Mouse (Mus musculus): ENCODE data around the gene Ptk6.
A peak's percentile ranks its signal among the peaks of the same experiment; 100 is the strongest.
"Not testable (repeated sequence)": the region's sequence is repeated elsewhere in the genome, so short reads cannot be mapped to it uniquely, and the experiment has no call there.

Gene Ptk6

GRCm38 (mm10) chr2:181218881-181219485, 16.4 kb upstream of the Ptk6 start:
- DNase-seq, result no peak

DNA sequence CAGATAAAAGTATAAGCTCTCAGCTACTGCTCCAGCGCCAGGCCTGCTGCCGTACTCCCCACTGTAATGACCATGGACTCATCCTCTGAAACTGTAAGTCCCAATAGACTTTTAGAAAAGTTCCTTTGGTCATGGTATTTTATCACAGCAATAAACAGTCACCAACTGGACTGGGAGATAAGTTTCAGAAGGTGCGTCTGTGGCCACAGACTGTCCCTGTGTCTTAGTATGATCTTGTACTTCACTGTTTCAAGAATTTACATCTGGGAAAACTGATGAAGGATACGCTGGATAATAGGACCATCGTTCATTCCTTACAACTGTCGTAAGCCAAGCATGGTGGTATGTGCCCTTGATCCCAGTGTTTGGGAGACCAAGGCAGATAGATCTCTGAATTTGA, 13.4 kb upstream of the Ptk6 start:
- DNase-seq, result no peak

DNA sequence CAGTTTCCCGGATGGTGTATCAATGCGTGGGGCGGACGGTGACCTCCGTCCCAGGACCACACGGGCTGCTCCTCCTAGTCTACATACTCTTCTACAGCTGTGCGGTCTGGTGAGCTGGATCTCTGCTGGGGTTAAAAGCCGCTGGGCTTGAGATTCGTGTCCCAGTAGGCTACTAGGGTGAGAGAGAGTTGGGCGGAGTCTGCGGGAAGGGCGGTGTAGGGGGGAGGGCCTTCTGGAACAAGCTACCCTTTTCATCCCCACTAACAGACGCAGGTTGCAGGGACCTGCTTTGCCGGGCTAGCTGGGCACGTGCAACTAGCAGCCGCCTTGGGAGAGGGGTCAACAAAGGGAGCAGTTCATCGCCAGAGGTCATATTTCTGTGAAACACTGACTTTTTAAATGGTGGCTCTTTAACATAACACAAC, 10.4 kb upstream of the Ptk6 start, which contains the start of gene Srms:
Srms (minus strand) TSS at position 165 of the 425 bp plus-strand sequence.
- DNase-seq, result no peak

DNA sequence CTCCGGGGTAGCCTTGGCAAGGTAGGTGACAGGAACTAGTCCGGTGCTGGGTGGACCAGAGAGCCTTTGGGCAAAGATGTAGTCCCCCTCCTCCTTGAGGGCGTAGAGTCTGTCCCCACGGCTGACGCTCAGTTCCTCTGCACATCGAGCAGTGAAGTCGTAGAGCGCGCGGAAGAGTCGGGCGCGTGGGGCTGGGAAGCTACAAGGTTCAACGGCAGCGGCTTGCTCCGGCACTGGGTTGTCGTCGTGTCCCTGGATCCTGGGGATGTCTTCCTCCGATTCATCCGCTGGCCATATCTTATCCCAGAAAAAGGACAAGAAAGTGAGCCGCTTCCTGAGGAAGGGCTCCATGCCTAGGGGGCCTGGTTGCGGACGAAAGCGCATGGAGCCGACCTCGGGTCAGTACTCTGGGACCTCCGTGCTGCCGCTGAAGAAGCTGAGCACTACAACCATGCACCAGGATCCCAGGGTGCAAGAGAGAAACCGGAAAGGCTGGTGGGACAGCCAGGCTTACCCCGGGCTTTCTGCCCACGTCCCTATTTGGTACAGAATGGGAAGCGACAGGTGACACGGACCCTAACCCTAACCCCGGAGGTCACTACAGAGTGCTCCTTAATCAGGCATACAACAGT, 9.9 kb upstream of the Ptk6 start:
- DNase-seq, result no peak

DNA sequence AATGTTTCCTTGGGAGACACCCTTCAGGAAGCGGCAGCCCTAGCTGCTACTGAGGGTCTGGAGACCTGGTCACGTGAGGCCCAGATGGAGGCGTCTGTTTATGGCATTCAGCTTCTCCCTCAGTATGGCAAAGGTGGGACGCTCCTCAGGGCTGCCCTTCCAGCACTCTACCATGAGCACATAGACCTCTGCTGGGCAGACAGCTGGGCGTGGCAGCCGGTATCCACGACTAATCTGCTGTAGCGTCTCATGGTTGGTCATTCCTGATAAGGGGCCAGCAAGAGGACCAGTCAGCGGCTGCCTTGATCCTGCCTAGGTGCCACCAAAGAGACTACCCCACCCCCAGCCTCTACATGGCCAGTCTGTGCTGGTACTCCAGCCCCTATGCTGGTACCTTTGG, 3.5 kb upstream of the Ptk6 start:
- DNase-seq, result no peak

DNA sequence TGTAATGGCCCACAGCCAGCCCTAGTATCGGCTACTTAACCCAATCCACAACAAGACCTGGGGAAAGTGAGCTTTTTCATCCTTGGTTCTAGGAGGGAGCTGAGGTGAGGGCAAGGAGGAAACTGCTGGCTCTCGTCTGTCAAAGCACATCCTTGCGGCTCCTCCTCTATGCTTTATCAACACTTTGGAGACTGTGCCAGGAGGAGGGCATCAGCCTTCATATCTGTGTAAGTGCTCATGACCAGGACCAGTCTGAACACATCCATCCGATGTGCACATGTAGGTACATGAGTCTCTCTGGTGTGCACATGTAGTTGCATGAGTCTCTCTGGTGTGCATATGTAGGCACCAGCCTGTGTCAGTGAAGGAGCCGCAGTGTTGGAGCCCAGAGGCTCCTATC, 3.1 kb upstream of the Ptk6 start:
- DNase-seq, result no peak

- no peak for DNase-seq
These were observed 297 bp upstream of the Ptk6 start for GRCm38 (mm10) chr2:181202886-181203285.

GRCm38 (mm10) chr2:181201606-181202005, 983 bp downstream of the Ptk6 start:
- no peak for DNase-seq

GRCm38 (mm10) chr2:181196628-181197300, 5.8 kb downstream of the Ptk6 start:
- DNase-seq, result no peak

- no peak for DNase-seq
These were observed 9.5 kb downstream of the Ptk6 start for GRCm38 (mm10) chr2:181193044-181193443.

GRCm38 (mm10) chr2:181191936-181192335, 10.7 kb downstream of the Ptk6 start:
- DNase-seq, result no peak

DNA sequence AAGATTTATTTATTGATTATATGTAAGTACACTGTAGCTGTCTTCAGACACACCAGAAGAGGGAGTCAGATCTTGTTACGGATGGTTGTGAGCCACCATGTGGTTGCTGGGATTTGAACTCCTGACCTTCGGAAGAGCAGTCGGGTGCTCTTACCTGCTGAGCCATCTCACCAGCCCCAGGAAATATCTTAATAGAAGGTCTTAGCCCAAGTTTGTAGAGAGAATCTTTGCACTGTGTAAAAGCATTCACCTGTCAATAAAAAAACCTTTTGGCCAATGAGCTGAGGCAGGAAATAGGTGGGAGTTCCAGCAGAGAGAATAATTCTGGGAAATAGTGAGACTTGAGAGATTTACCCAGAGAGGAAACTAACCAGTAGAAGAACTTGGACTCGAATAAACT, 11.2 kb downstream of the Ptk6 start:
- DNase-seq, result not testable (repeated sequence)

DNA sequence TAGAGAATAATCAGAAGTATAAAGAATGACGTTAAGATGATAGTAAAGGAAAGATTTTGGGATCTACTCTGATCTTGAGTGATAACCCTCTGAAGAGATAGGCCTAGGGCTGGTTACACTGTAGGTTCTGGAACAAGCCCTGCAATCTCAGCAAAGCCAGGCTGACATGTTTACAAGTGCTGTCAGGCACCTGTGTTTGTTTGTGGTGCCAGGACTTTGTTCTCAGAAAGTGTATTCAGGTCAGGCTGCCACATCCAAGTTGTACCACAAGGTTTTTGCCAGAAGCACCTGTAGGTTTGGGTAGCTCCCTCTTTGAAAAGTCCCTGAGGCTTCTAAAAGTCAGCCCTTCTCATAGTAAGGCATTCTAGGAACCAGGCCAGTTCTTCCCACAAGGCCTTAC, 13.3 kb downstream of the Ptk6 start:
- DNase-seq, result no peak

DNA sequence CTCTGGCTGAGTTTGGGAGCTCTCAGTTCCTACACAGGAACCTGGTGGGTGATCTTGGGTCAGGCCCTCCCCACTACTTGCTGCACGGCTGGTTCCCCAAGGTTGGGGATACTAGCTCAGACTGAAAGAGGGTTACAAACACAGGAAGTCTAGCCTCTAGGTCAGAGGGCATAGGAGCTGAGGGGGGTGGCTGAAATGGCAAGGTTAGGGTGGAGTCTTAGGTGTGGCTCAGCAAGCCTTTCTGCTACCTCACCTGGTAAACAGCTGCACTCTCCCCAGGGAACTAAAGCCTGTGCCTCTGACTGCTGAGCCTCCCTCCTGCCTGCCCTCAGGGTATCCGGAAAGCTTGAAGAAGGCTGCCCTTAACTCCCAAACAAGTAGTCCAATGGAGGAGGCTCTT, 13.9 kb downstream of the Ptk6 start:
- DNase-seq, result no peak

GRCm38 (mm10) chr2:181187121-181188000, 15.2 kb downstream of the Ptk6 start, which contains the start of gene Ppdpf:
Ppdpf (plus strand) TSS chr2:181187247.
- peak; percentile 85 for DNase-seq

DNA sequence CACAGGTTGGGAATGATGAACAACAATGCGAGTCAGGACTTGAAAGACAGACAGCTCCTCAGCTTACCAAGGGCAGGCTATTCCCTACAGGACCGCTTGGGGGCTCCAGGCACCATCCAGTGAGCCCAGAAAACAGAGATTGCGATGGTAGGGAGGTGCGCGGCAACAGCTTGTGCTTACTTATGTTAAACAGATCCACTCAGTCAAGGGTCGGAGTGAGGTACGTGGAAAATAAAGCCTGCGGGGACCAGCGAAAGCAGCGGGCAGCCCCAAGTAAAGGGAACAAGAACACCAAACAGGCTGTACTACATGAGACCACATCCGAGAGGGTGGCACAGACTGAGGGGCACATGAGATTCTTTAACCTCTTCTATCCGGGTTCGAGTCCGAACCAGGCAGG, 16.0 kb downstream of the Ptk6 start:
- peak; percentile 81 for DNase-seq

- no peak for DNase-seq
These were observed 21.7 kb downstream of the Ptk6 start for GRCm38 (mm10) chr2:181180898-181181297.

DNA sequence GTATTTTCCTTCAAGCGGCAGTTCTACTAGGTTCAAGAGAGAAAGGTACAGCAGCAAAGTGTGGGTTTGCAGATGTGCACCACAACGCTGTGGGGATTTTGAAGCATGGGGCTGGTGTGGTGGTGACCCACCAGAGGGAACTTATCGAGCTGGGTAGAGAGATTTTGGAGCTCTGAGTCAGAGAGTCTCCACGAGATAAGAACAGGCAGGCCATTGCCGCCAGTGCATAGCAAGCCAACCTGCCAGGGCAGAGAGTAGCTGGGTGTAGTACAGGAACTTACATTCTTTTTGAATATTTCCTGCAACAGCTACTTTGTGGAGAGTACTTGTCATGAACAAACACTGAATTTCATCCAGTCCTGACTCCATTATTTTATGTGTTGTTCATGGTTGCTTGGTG, 24.1 kb downstream of the Ptk6 start:
- no peak for DNase-seq

GRCm38 (mm10) chr2:181178015-181178414, 24.6 kb downstream of the Ptk6 start:
- no peak for DNase-seq

- DNase-seq, result no peak
These were observed 27.9 kb downstream of the Ptk6 start for GRCm38 (mm10) chr2:181174646-181175045.

GRCm38 (mm10) chr2:181166469-181166868, 36.1 kb downstream of the Ptk6 start:
- DNase-seq, result no peak

GRCm38 (mm10) chr2:181160821-181161220, 41.8 kb downstream of the Ptk6 start:
- DNase-seq, result no peak

DNA sequence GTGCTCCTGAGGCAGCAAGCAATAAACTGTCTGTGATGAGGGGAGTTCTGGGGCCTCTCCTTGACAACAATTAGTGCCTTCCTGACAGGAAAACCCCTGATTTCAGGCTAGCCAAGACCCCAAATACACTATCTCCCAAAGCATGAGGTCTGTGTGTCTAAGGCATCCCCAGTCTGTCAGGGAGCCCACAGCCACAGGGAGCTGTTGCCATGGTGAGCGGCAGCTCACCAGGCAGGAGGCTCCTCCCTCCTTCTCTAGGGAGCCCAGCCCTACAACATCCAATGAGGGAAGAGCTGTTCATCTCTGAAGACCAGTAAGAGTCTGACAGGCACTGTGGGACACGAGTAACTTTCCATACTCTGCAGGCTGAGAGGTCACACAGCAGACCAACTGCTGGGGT, 42.8 kb downstream of the Ptk6 start:
- peak; percentile 59 for DNase-seq

All from right cerebral cortex, postnatal 4 days (tissue).